Mouse (Mus musculus) CH12.LX (cell line): ENCODE measurements around the gene Ppp1r16b.

Experiments
- BHLHE40 ChIP-seq: IDR thresholded peaks from 2 replicates; pipeline ENCODE4 v1.6.1; 2011; ENCODE audit warnings: mild to moderate bottlenecking, low read depth, low read length, improper control_type of control experiment
- CTCF ChIP-seq, 2 experiments: IDR thresholded peaks in 1 of 2; conservative IDR thresholded peaks in 1 of 2; 2 replicates each; pipeline ENCODE4 v1.5.1; 2011 to 2012; ENCODE audit warnings: low read depth in 2 of 2, low read length in 2 of 2, improper control_type of control experiment in 1 of 2, inconsistent platforms in 1 of 2, mild to moderate bottlenecking in 1 of 2, moderate library complexity in 1 of 2
- EP300 ChIP-seq: IDR thresholded peaks from 2 replicates; pipeline ENCODE4 v1.6.1; 2011; ENCODE audit warnings: low read length, improper control_type of control experiment
- GABPA ChIP-seq: IDR thresholded peaks from 2 replicates; pipeline ENCODE4 v1.6.1; 2012; ENCODE audit warnings: low read depth, low read length, improper control_type of control experiment, inconsistent platforms; ENCODE audit not compliant: insufficient replicate concordance
- JUN ChIP-seq: IDR thresholded peaks from 2 replicates; pipeline ENCODE4 v1.6.1; 2011; ENCODE audit warnings: low read depth, mild to moderate bottlenecking, low read length, improper control_type of control experiment, moderate library complexity; ENCODE audit not compliant: insufficient read depth
- JUND ChIP-seq: conservative IDR thresholded peaks from 2 replicates; pipeline ENCODE4 v1.6.1; 2011; ENCODE audit warnings: low read depth, low read length, improper control_type of control experiment
- KAT2A ChIP-seq: IDR thresholded peaks from 2 replicates; pipeline ENCODE4 v1.6.1; 2012; ENCODE audit warnings: low read length, improper control_type of control experiment, inconsistent platforms; ENCODE audit not compliant: insufficient replicate concordance
- POLR2A ChIP-seq: IDR thresholded peaks from 2 replicates; pipeline ENCODE4 v1.6.1; 2011; ENCODE audit warnings: low read depth, mild to moderate bottlenecking, improper control_type of control experiment, low read length
- POLR2AphosphoS2 ChIP-seq: IDR thresholded peaks from 2 replicates; pipeline ENCODE4 v1.6.1; 2011; ENCODE audit warnings: low read depth, low read length, improper control_type of control experiment
- SMC3 ChIP-seq: IDR thresholded peaks from 2 replicates; pipeline ENCODE4 v1.6.1; 2011; ENCODE audit warnings: low read depth, low read length, improper control_type of control experiment
- USF1 ChIP-seq: IDR thresholded peaks from 2 replicates; pipeline ENCODE4 v1.6.1; 2014; ENCODE audit warnings: low read depth, mild to moderate bottlenecking, inconsistent platforms, low read length, improper control_type of control experiment
- ZC3H11A ChIP-seq: IDR thresholded peaks from 2 replicates; pipeline ENCODE4 v1.6.1; 2012; ENCODE audit warnings: low read depth, mild to moderate bottlenecking, inconsistent platforms, low read length, improper control_type of control experiment
- ZKSCAN1 ChIP-seq: IDR thresholded peaks from 2 replicates; pipeline ENCODE4 v1.6.1; 2012; ENCODE audit warnings: low read depth, inconsistent platforms, low read length, improper control_type of control experiment, borderline replicate concordance
- ZNF384 ChIP-seq: IDR thresholded peaks from 2 replicates; pipeline ENCODE4 v1.6.1; 2012; ENCODE audit warnings: low read depth, low read length, improper control_type of control experiment, inconsistent platforms

DNA sequence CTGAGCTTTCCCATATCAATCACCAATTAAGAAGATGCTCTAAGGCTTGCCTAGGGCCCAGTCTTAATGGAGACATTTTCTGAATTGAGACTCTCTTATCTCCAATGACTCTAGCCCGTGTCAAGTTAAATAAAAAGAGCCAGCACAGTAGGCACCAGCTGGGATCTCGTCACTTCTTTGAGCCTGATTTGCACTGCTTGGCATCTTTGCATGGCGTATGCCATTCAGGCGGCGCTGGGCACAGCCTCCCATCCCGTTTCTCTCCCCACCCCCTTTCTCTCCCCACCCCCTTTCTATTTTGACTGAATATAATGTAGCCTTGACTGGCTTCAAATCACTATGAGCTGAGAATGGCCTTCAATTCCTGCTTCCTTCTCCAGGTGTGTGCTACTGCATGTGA lies 16.5 kb downstream of the Ppp1r16b start:
- no peak for TF ChIP-seq POLR2A
- no peak for TF ChIP-seq EP300
- no peak for TF ChIP-seq CTCF (conservative IDR thresholded peaks at IDR 0.05 in 1 of 2, IDR thresholded peaks at IDR 0.05 in 1 of 2; ENCODE audit: low read depth in 2 of 2, low read length in 2 of 2)
- no peak for TF ChIP-seq KAT2A
- no peak for TF ChIP-seq ZNF384
- TF ChIP-seq JUN = no peak
- TF ChIP-seq SMC3 = no peak
- no peak for TF ChIP-seq POLR2AphosphoS2
- TF ChIP-seq ZC3H11A = no peak
- no peak for TF ChIP-seq JUND
- TF ChIP-seq BHLHE40 = no peak
- no peak for TF ChIP-seq ZKSCAN1
- TF ChIP-seq GABPA = no peak
- TF ChIP-seq USF1 = no peak
